Mouse (Mus musculus): ENCODE data around the gene Corin. TPM values are rescaled to one million over a fixed set of nuclear protein-coding genes. Genes with fewer than 3 reads are reported as not detected.

The Corin gene
- polyA plus RNA-seq, 1 experiment = 3.5 TPM

DNA sequence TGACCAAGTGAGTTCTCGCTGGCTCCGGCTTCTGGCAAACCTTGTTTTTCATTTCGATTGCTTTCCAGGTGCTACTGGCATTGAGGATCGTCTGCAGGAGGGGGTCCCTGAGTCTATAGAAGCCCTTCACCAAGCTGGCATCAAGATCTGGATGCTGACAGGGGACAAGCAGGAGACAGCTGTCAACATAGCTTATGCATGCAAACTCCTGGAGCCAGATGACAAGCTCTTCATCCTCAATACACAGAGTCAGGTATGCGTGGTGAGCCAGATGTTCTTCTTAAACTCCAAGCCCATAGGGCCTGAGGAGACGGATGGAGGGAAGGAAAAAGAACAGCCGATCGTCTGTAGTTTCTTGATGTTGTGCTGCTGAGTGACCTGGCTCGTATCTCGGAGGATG lies 235.1 kb downstream of the Corin start:
- no peak for TF ChIP-seq CTCF (IDR thresholded peaks at IDR 0.05; ENCODE audit: borderline replicate concordance, control insufficient read depth, extremely low read depth, insufficient read depth, low read length, poor library complexity)
- no peak for TF ChIP-seq POLR2A (IDR thresholded peaks at IDR 0.05; ENCODE audit: control insufficient read depth, extremely low read depth, insufficient read depth, low read length, poor library complexity)
- H3K4me3 ChIP-seq (ENCODE audit: control insufficient read depth, insufficient read depth, low read length) = no peak overlapping the region
- H3K27ac ChIP-seq (ENCODE audit: control insufficient read depth, insufficient read depth, low read length) = no peak overlapping the region
- no peak for DNase-seq
- H3K4me1 ChIP-seq (replicated peaks; ENCODE audit: control insufficient read depth, insufficient read depth, low read length) = no peaks in the 10 kb centered on the region
- WGBS = 92% methylated on average over 10 of the region's 10 CpGs
- no peaks in the 10 kb centered on the region for H3K27me3 ChIP-seq (ENCODE audit: control insufficient read depth, insufficient read depth, low read length)
- no peaks in the 10 kb centered on the region; the same call in 1 of the 2 replicates for H3K36me3 ChIP-seq (ENCODE audit: control insufficient read depth, insufficient read depth, low read length)

GRCm38 (mm10) chr5:72266955-72267535 lies 237.2 kb downstream of the Corin start:
- Histone ChIP-seq H3K27ac (ENCODE audit: control insufficient read depth, insufficient read depth, low read length) (no peak overlapping the region), H3K36me3 (ENCODE audit: control insufficient read depth, insufficient read depth, low read length) (no peaks in the 10 kb centered on the region; the same call in 1 of the 2 replicates), H3K4me3 (ENCODE audit: control insufficient read depth, insufficient read depth, low read length) (no peak overlapping the region), H3K4me1 (replicated peaks; ENCODE audit: control insufficient read depth, insufficient read depth, low read length) (no peaks in the 10 kb centered on the region), H3K27me3 (ENCODE audit: control insufficient read depth, insufficient read depth, low read length) (no peaks in the 10 kb centered on the region)
- no peak for TF ChIP-seq POLR2A (IDR thresholded peaks at IDR 0.05; ENCODE audit: control insufficient read depth, extremely low read depth, insufficient read depth, low read length, poor library complexity)
- no peak for TF ChIP-seq CTCF (IDR thresholded peaks at IDR 0.05; ENCODE audit: borderline replicate concordance, control insufficient read depth, extremely low read depth, insufficient read depth, low read length, poor library complexity)
- no peak for DNase-seq
- 98% methylated on average over 7 of the region's 7 CpGs for WGBS

- no peak overlapping the region for H3K4me3 ChIP-seq (ENCODE audit: control insufficient read depth, insufficient read depth, low read length)
- 93% methylated on average over 15 of the region's 15 CpGs for WGBS
- no peaks in the 10 kb centered on the region for H3K27me3 ChIP-seq (ENCODE audit: control insufficient read depth, insufficient read depth, low read length)
- TF ChIP-seq CTCF (IDR thresholded peaks at IDR 0.05; ENCODE audit: borderline replicate concordance, control insufficient read depth, extremely low read depth, insufficient read depth, low read length, poor library complexity) (no peak), POLR2A (IDR thresholded peaks at IDR 0.05; ENCODE audit: control insufficient read depth, extremely low read depth, insufficient read depth, low read length, poor library complexity) (no peak)
- H3K36me3 ChIP-seq (ENCODE audit: control insufficient read depth, insufficient read depth, low read length) = no peaks in the 10 kb centered on the region; the same call in 1 of the 2 replicates
- H3K4me1 ChIP-seq (replicated peaks; ENCODE audit: control insufficient read depth, insufficient read depth, low read length) = no peaks in the 10 kb centered on the region
- H3K27ac ChIP-seq (ENCODE audit: control insufficient read depth, insufficient read depth, low read length) = no peak overlapping the region
- no peak for DNase-seq
Measured at GRCm38 (mm10) chr5:72264195-72264751, 240.0 kb downstream of the Corin start.

- no peaks in the 10 kb centered on the region for H3K27me3 ChIP-seq (ENCODE audit: control insufficient read depth, insufficient read depth, low read length)
- TF ChIP-seq POLR2A (IDR thresholded peaks at IDR 0.05; ENCODE audit: control insufficient read depth, extremely low read depth, insufficient read depth, low read length, poor library complexity) (no peak), CTCF (IDR thresholded peaks at IDR 0.05; ENCODE audit: borderline replicate concordance, control insufficient read depth, extremely low read depth, insufficient read depth, low read length, poor library complexity) (no peak)
- no peaks in the 10 kb centered on the region; the same call in 1 of the 2 replicates for H3K36me3 ChIP-seq (ENCODE audit: control insufficient read depth, insufficient read depth, low read length)
- no peak for DNase-seq
- WGBS = 94% methylated on average over 3 of the region's 3 CpGs
- H3K27ac ChIP-seq (ENCODE audit: control insufficient read depth, insufficient read depth, low read length) = no peak overlapping the region
- no peak overlapping the region for H3K4me3 ChIP-seq (ENCODE audit: control insufficient read depth, insufficient read depth, low read length)
- H3K4me1 ChIP-seq (replicated peaks; ENCODE audit: control insufficient read depth, insufficient read depth, low read length) = no peaks in the 10 kb centered on the region
Measured at GRCm38 (mm10) chr5:72261802-72262324, 242.4 kb downstream of the Corin start.

DNA sequence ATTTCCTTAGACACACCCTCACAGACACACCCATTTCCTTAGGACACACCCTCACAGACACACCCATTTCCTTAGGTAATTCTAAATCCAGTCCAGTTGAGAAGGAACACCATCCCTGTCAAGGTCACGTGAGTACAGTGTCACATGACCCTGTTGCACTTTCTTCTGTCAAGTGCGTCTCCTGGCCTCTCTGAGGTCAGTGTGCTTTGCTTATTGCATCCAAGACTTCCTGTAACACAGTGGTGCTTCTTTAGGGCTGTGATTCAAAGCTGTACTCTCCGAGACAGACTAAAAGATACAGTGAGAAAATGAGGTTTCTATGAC lies 245.0 kb downstream of the Corin start:
- no peak for DNase-seq
- no peaks in the 10 kb centered on the region; the same call in 1 of the 2 replicates for H3K36me3 ChIP-seq (ENCODE audit: control insufficient read depth, insufficient read depth, low read length)
- TF ChIP-seq CTCF (IDR thresholded peaks at IDR 0.05; ENCODE audit: borderline replicate concordance, control insufficient read depth, extremely low read depth, insufficient read depth, low read length, poor library complexity) = no peak
- no peak for TF ChIP-seq POLR2A (IDR thresholded peaks at IDR 0.05; ENCODE audit: control insufficient read depth, extremely low read depth, insufficient read depth, low read length, poor library complexity)
- no peaks in the 10 kb centered on the region for H3K4me1 ChIP-seq (replicated peaks; ENCODE audit: control insufficient read depth, insufficient read depth, low read length)
- no peaks in the 10 kb centered on the region for H3K27me3 ChIP-seq (ENCODE audit: control insufficient read depth, insufficient read depth, low read length)
- no peak overlapping the region for H3K4me3 ChIP-seq (ENCODE audit: control insufficient read depth, insufficient read depth, low read length)
- 91% methylated on average over 3 of the region's 3 CpGs for WGBS
- H3K27ac ChIP-seq (ENCODE audit: control insufficient read depth, insufficient read depth, low read length) = no peak overlapping the region

DNA sequence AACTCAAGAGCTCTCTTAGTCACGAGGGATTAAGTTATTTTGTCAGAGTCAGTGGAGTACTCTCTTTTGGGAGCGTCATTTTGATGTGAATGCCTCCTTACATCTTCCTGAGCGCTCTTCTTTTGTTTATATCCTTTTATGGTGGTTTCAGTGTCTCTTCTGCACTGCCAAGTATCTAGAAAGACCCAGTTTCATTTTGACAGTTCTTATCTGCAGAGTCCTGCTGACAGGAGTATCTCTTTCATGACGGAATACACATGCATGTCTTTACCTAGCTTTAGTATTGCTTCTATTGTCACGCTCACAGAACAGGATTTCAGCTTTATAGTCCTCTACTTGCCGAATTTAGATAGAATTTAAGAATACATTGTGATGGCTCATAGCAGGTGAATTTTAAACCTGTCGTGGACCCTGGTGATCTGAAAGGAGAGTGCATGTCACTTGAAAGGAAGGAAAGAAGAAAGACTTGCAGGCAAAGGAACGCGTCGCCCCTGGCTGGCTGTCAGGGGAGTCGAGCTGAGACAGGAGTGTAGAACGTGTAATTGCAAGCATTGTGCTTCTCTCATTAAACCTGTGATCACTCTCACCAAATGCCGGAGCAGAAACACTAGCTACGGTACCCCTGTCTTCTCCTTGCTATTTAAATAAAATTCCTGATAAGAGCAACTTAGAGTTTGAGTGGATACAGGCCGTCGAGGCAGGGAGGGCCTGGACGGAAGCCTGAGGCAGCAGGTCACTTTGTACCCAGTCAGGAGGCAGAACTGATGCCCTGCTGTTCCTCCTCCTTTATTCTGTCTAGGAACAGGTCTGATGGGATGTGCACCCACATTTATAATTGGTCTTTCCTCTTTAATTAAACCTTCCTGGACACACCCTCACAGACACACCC lies 245.6 kb downstream of the Corin start:
- Histone ChIP-seq H3K36me3 (ENCODE audit: control insufficient read depth, insufficient read depth, low read length) (no peaks in the 10 kb centered on the region), H3K27me3 (ENCODE audit: control insufficient read depth, insufficient read depth, low read length) (no peaks in the 10 kb centered on the region), H3K4me3 (ENCODE audit: control insufficient read depth, insufficient read depth, low read length) (no peak overlapping the region), H3K4me1 (replicated peaks; ENCODE audit: control insufficient read depth, insufficient read depth, low read length) (no peaks in the 10 kb centered on the region), H3K27ac (ENCODE audit: control insufficient read depth, insufficient read depth, low read length) (no peak overlapping the region)
- 93% methylated on average over 17 of the region's 17 CpGs for WGBS
- TF ChIP-seq POLR2A (IDR thresholded peaks at IDR 0.05; ENCODE audit: control insufficient read depth, extremely low read depth, insufficient read depth, low read length, poor library complexity) (no peak), CTCF (IDR thresholded peaks at IDR 0.05; ENCODE audit: borderline replicate concordance, control insufficient read depth, extremely low read depth, insufficient read depth, low read length, poor library complexity) (no peak)
- no peak for DNase-seq

Data from thymus, adult 2 months (tissue).